Comparison of ENCODE assay signal across 10 mouse cellular contexts in the genomic region with DNA sequence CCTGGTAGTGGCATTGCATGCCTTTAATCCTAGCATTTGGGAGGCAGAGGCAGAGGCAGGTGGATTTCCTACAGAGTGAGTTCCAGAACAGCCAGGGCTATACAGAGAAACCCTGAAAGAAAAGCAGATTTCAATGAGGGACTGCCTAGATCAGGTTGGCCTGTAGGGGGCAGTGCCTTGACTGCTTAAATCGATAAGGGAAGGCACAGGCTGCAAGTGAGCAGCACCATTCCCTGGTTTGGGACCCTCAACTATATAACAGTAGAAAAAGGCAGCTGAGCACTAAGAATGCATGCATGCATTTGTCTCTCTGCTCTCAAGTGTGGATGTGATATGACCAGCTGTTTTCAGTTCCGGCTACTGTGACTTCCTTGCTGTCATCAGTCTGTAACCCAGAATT.
DNase-seq lines count a peak whose midpoint lies in the region; ATAC-seq and TF ChIP-seq lines count a peak whose summit lies in the region.
"Had no signal": no experiment of that assay in that cellular context is flagged by ENCODE, and none has a peak within 500 bp of the region (broad histone marks: within the 10 kb centered on the region; RNA-seq: fewer than 3 reads in every experiment).

No protein-coding gene starts in this region.

- peak; percentile 49 for DNase-seq in hindbrain, embryonic 10.5 days (ENCODE audit: low spot score)
- DNase-seq in c-Kit-positive CD71-negative TER-119-negative erythroid progenitor cells, embryonic 14.5 days (ENCODE audit: low read depth) = peak; percentile 7
- DNase-seq in liver, embryonic 14.5 days (ENCODE audit: low read depth in 3 of 3, low spot score in 3 of 3) = no peak
- peak; percentile 11 for DNase-seq in retina, adult 2 months (ENCODE audit: low read depth, low spot score)
- DNase-seq in spleen, postnatal 36 days (ENCODE audit: low spot score in 2 of 2) = no peak

- TF ChIP-seq CTCF in ES-Bruce4 (IDR thresholded peaks at IDR 0.05; ENCODE audit: low read depth, low read length) = peak; percentile 73
- TF ChIP-seq CTCF in liver, embryonic 14.5 days (IDR thresholded peaks at IDR 0.05; ENCODE audit: low read depth) = peak; percentile 67

- H3K4me2 ChIP-seq in hindbrain, embryonic 12.5 days (replicated peaks) = no peak overlapping the region
- no peak overlapping the region for H3K4me2 ChIP-seq in forebrain, embryonic 16.5 days (ENCODE audit: low read length)
- H3K4me2 ChIP-seq in liver, embryonic 14.5 days (ENCODE audit: low read depth) = no peak overlapping the region
- H3K4me2 ChIP-seq: embryonic facial prominence, embryonic 12.5 days; liver, embryonic 15.5 days had no signal

- no peak overlapping the region for H3K9ac ChIP-seq in hindbrain, embryonic 12.5 days
- H3K9ac ChIP-seq in ES-Bruce4 (ENCODE audit: low read depth, poor library complexity, severe bottlenecking) = no peak overlapping the region
- no peak overlapping the region for H3K9ac ChIP-seq in forebrain, embryonic 16.5 days (replicated peaks; ENCODE audit: low read depth, low read length)
- H3K9ac ChIP-seq in liver, embryonic 14.5 days (replicated peaks) = no peak overlapping the region
- H3K9ac ChIP-seq: embryonic facial prominence, embryonic 12.5 days; liver, embryonic 15.5 days had no signal

- TF ChIP-seq EP300 in ES-Bruce4 (IDR thresholded peaks at IDR 0.05; ENCODE audit: insufficient read depth, low read depth, low read length) = no peak
- no peak for TF ChIP-seq EP300 in liver, embryonic 14.5 days (IDR thresholded peaks at IDR 0.05; ENCODE audit: low read depth)

- H3K9me3 ChIP-seq in hindbrain, embryonic 10.5 days = no peaks in the 10 kb centered on the region
- H3K9me3 ChIP-seq in hindbrain, embryonic 12.5 days (replicated peaks) = no peaks in the 10 kb centered on the region
- H3K9me3 ChIP-seq in ES-Bruce4 (replicated peaks; ENCODE audit: control insufficient read depth, insufficient read depth, low read length, poor library complexity, severe bottlenecking) = no peaks in the 10 kb centered on the region
- H3K9me3 ChIP-seq in forebrain, embryonic 16.5 days (ENCODE audit: control insufficient read depth, low read length) = no peaks in the 10 kb centered on the region
- no peaks in the 10 kb centered on the region for H3K9me3 ChIP-seq in liver, embryonic 14.5 days (ENCODE audit: control insufficient read depth, low read length)
- H3K9me3 ChIP-seq: embryonic facial prominence, embryonic 12.5 days; liver, embryonic 15.5 days had no signal

- ATAC-seq in hindbrain, embryonic 12.5 days (ENCODE audit: low FRiP score) = no peak
- peak; percentile 68 for ATAC-seq in forebrain, embryonic 16.5 days
- ATAC-seq in liver, embryonic 14.5 days (ENCODE audit: insufficient read depth) = no peak

- H3K4me1 ChIP-seq in hindbrain, embryonic 10.5 days (replicated peaks) = no peaks in the 10 kb centered on the region
- H3K4me1 ChIP-seq in hindbrain, embryonic 12.5 days = no peaks in the 10 kb centered on the region
- H3K4me1 ChIP-seq in ES-Bruce4 (ENCODE audit: control insufficient read depth, insufficient read depth, low read length) = no peaks in the 10 kb centered on the region
- H3K4me1 ChIP-seq in forebrain, embryonic 16.5 days (replicated peaks; ENCODE audit: control insufficient read depth, insufficient read depth, low read length) = peaks cover 7% of the 10 kb centered on the region
- no peaks in the 10 kb centered on the region for H3K4me1 ChIP-seq in liver, embryonic 14.5 days (replicated peaks; ENCODE audit: control insufficient read depth in 2 of 2, insufficient read depth in 2 of 2, low read length in 1 of 2)
- H3K4me1 ChIP-seq: embryonic facial prominence, embryonic 12.5 days; liver, embryonic 15.5 days had no signal

- 59% methylated on average over 2 of the region's 2 CpGs for WGBS in hindbrain, embryonic 10.5 days
- 64% methylated on average over 2 of the region's 2 CpGs for WGBS in hindbrain, embryonic 12.5 days
- WGBS in forebrain, embryonic 16.5 days = 44% methylated on average over 2 of the region's 2 CpGs
- 40% methylated on average over 2 of the region's 2 CpGs for WGBS in liver, embryonic 14.5 days (ENCODE audit: insufficient replicate concordance)

- TF ChIP-seq POLR2A in ES-Bruce4 (IDR thresholded peaks at IDR 0.05; ENCODE audit: insufficient read depth, low read length) = no peak

- no peaks in the 10 kb centered on the region for H3K36me3 ChIP-seq in hindbrain, embryonic 10.5 days
- no peaks in the 10 kb centered on the region for H3K36me3 ChIP-seq in hindbrain, embryonic 12.5 days
- no peaks in the 10 kb centered on the region for H3K36me3 ChIP-seq in ES-Bruce4 (ENCODE audit: control insufficient read depth, insufficient read depth, low read length, poor library complexity, severe bottlenecking)
- no peaks in the 10 kb centered on the region for H3K36me3 ChIP-seq in forebrain, embryonic 16.5 days (ENCODE audit: control insufficient read depth, insufficient read depth)
- H3K36me3 ChIP-seq in liver, embryonic 14.5 days (replicated peaks; ENCODE audit: control insufficient read depth, insufficient read depth, low read depth) = no peaks in the 10 kb centered on the region
- H3K36me3 ChIP-seq: embryonic facial prominence, embryonic 12.5 days; liver, embryonic 15.5 days had no signal

- H3K27ac ChIP-seq in hindbrain, embryonic 10.5 days = no peak overlapping the region
- H3K27ac ChIP-seq in hindbrain, embryonic 12.5 days = no peak overlapping the region
- H3K27ac ChIP-seq in ES-Bruce4 (ENCODE audit: insufficient read depth, low read length) = no peak overlapping the region
- no peak overlapping the region for H3K27ac ChIP-seq in forebrain, embryonic 16.5 days (ENCODE audit: low read length)
- no peak overlapping the region for H3K27ac ChIP-seq in liver, embryonic 14.5 days
- H3K27ac ChIP-seq: embryonic facial prominence, embryonic 12.5 days; liver, embryonic 15.5 days had no signal

- H3K4me3 ChIP-seq in hindbrain, embryonic 10.5 days = no peak overlapping the region
- no peak overlapping the region for H3K4me3 ChIP-seq in hindbrain, embryonic 12.5 days
- H3K4me3 ChIP-seq in ES-Bruce4 (ENCODE audit: low read depth, low read length) = no peak overlapping the region
- no peak overlapping the region for H3K4me3 ChIP-seq in forebrain, embryonic 16.5 days (replicated peaks; ENCODE audit: low read length)
- no peak overlapping the region for H3K4me3 ChIP-seq in liver, embryonic 14.5 days (ENCODE audit: insufficient read depth in 1 of 2, low read depth in 2 of 2, low read length in 2 of 2)
- H3K4me3 ChIP-seq: embryonic facial prominence, embryonic 12.5 days; liver, embryonic 15.5 days had no signal

- H3K27me3 ChIP-seq in hindbrain, embryonic 10.5 days (ENCODE audit: insufficient read depth, poor library complexity, severe bottlenecking) = no peaks in the 10 kb centered on the region
- no peaks in the 10 kb centered on the region for H3K27me3 ChIP-seq in hindbrain, embryonic 12.5 days
- no peaks in the 10 kb centered on the region for H3K27me3 ChIP-seq in ES-Bruce4 (ENCODE audit: control insufficient read depth, insufficient read depth, low read length, poor library complexity, severe bottlenecking)
- H3K27me3 ChIP-seq in forebrain, embryonic 16.5 days (replicated peaks; ENCODE audit: control insufficient read depth, insufficient read depth, low read length) = no peaks in the 10 kb centered on the region
- no peaks in the 10 kb centered on the region for H3K27me3 ChIP-seq in liver, embryonic 14.5 days (ENCODE audit: control insufficient read depth, insufficient read depth, low read length)
- H3K27me3 ChIP-seq: embryonic facial prominence, embryonic 12.5 days; liver, embryonic 15.5 days had no signal

Comparison
In these comparisons a context has a peak if more than half of its experiments do, and no peak if none do; other contexts are left out.
1. DNase-seq: peak in hindbrain, embryonic 10.5 days (single experiment), c-Kit-positive CD71-negative TER-119-negative erythroid progenitor cells, embryonic 14.5 days (single experiment) and retina, adult 2 months (single experiment); none in liver, embryonic 14.5 days (0 of 3) and spleen, postnatal 36 days (0 of 2).